Mouse (Mus musculus) kidney, embryonic 16.5 days (tissue): ENCODE results near the gene Ropn1l. TPM values are rescaled to one million over a fixed set of nuclear protein-coding genes. Genes with fewer than 3 reads are reported as not detected.

Experiments used
- ATAC-seq: fragments of 200-750 bp; cut with Nextera tagmentation; 2 replicates; pipeline ENCODE4 v1.8.0; 2017; ENCODE audit warnings: moderate TSS enrichment; ENCODE audit not compliant: low FRiP score, low TSS enrichment
- H3K27ac ChIP-seq: fragments of 300-500 bp; sonication (generic); 2 replicates; pipeline ENCODE4 v1.5.1; 2014; ENCODE audit warnings: low read length
- H3K27me3 ChIP-seq: fragments of 300-500 bp; sonication (generic); 2 replicates; pipeline ENCODE4 v1.6.1; 2014; ENCODE audit warnings: low read length, control low read depth, mixed read lengths; ENCODE audit not compliant: insufficient read depth
- H3K36me3 ChIP-seq: fragments of 300-500 bp; sonication (generic); 2 replicates; pipeline ENCODE4 v1.6.1; 2014; ENCODE audit warnings: low read length, control low read depth, mixed read lengths; ENCODE audit not compliant: insufficient read depth
- H3K4me1 ChIP-seq: fragments of 300-500 bp; sonication (generic); 2 replicates; pipeline ENCODE4 v1.6.1; 2014; ENCODE audit warnings: low read length, control low read depth, mixed read lengths; ENCODE audit not compliant: insufficient read depth
- H3K4me2 ChIP-seq: fragments of 300-500 bp; sonication (generic); replicated peaks from 2 replicates; pipeline ENCODE4 v1.6.1; 2014; ENCODE audit warnings: low read depth, low read length
- H3K4me3 ChIP-seq: fragments of 300-500 bp; sonication (generic); 2 replicates; pipeline ENCODE4 v1.5.1; 2014; ENCODE audit warnings: mild to moderate bottlenecking, low read length
- H3K9ac ChIP-seq: fragments of 300-500 bp; sonication (generic); replicated peaks from 2 replicates; pipeline ENCODE4 v1.6.1; 2014; ENCODE audit warnings: low read length
- H3K9me3 ChIP-seq: fragments of 300-500 bp; sonication (generic); 2 replicates; pipeline ENCODE4 v1.6.1; 2016; ENCODE audit warnings: low read length, control low read depth
- WGBS: fragments of 180-500 bp; shearing (Covaris S2); extraction: QIAGEN DNeasy Blood & Tissue Kit; methylation state at CpG from one replicate; pipeline ENCODE4 v1.1.7; 2014; 5-methylcytosine and 5-hydroxymethylcytosine counted together
- polyA plus RNA-seq: library from polyadenylated mRNA; unstranded; fragments of >200 nt; fragmentation: Nextera tagmentation; extraction: Ambion mirVana; gene quantifications from 2 replicates; pipeline ENCODE4 v1.2.1, GENCODE M21; 2015

The Ropn1l gene
- polyA plus RNA-seq, 1 experiment from 2014 or later = 4.3 TPM

- H3K4me2 ChIP-seq = no peak overlapping the region
- WGBS = 82% methylated on average over 7 of the region's 7 CpGs
- H3K27me3 ChIP-seq = no peaks in the 10 kb centered on the region
These were observed 24.1 kb downstream of the Ropn1l start for GRCm38 (mm10) chr15:31429429-31429828.

DNA sequence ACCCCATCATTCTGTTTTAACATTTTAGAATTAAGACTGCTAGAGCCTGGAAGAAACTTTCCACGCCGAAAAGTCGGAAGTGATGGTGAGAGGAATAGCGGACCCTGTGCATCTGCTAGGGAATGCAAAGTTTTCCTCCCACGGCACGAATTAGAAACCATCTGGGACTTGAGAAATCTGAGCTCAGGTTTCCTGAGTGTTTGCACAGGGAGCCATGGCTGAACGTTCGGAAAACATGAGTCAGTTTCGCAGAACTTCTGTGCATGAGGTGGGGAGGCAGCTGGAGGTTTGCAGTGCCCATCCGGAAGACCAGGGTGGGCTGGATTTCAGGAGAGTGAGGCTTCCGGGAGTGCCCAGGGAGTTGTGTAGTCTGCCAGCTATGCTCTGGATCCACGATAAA is 25.0 kb downstream of the Ropn1l start:
- no peak overlapping the region for H3K4me2 ChIP-seq
- WGBS = 38% methylated on average over 12 of the region's 12 CpGs
- H3K4me1 ChIP-seq = no peaks in the 10 kb centered on the region
- H3K4me3 ChIP-seq = no peak overlapping the region
- H3K27me3 ChIP-seq = no peaks in the 10 kb centered on the region
- no peak overlapping the region for H3K27ac ChIP-seq
- no peaks in the 10 kb centered on the region for H3K36me3 ChIP-seq
- no peaks in the 10 kb centered on the region for H3K9me3 ChIP-seq
- no peak overlapping the region for H3K9ac ChIP-seq
- ATAC-seq = no peak

More at GRCm38 (mm10) chr15:31429429-31429828, 24.1 kb downstream of the Ropn1l start:
- Histone ChIP-seq H3K27ac (no peak overlapping the region), H3K4me1 (no peaks in the 10 kb centered on the region), H3K9me3 (no peaks in the 10 kb centered on the region), H3K9ac (no peak overlapping the region), H3K4me3 (no peak overlapping the region), H3K36me3 (no peaks in the 10 kb centered on the region)
- ATAC-seq = no peak

GRCm38 (mm10) chr15:31427390-31427789 is 26.1 kb downstream of the Ropn1l start:
- no peaks in the 10 kb centered on the region for H3K4me1 ChIP-seq
- no peaks in the 10 kb centered on the region for H3K9me3 ChIP-seq
- no peak overlapping the region for H3K27ac ChIP-seq
- ATAC-seq = no peak
- H3K9ac ChIP-seq = no peak overlapping the region
- H3K4me2 ChIP-seq = no peak overlapping the region
- H3K4me3 ChIP-seq = no peak overlapping the region
- WGBS = 62% methylated on average over 3 of the region's 3 CpGs
- no peaks in the 10 kb centered on the region for H3K36me3 ChIP-seq
- H3K27me3 ChIP-seq = no peaks in the 10 kb centered on the region

- Histone ChIP-seq H3K9me3 (no peaks in the 10 kb centered on the region), H3K27ac (no peak overlapping the region), H3K4me3 (no peak overlapping the region), H3K9ac (no peak overlapping the region), H3K27me3 (no peaks in the 10 kb centered on the region), H3K4me1 (no peaks in the 10 kb centered on the region), H3K36me3 (no peaks in the 10 kb centered on the region), H3K4me2 (no peak overlapping the region)
- WGBS = 27% methylated on average over 8 of the region's 8 CpGs
- ATAC-seq = no peak
These were observed 27.4 kb downstream of the Ropn1l start for GRCm38 (mm10) chr15:31426066-31426706.

DNA sequence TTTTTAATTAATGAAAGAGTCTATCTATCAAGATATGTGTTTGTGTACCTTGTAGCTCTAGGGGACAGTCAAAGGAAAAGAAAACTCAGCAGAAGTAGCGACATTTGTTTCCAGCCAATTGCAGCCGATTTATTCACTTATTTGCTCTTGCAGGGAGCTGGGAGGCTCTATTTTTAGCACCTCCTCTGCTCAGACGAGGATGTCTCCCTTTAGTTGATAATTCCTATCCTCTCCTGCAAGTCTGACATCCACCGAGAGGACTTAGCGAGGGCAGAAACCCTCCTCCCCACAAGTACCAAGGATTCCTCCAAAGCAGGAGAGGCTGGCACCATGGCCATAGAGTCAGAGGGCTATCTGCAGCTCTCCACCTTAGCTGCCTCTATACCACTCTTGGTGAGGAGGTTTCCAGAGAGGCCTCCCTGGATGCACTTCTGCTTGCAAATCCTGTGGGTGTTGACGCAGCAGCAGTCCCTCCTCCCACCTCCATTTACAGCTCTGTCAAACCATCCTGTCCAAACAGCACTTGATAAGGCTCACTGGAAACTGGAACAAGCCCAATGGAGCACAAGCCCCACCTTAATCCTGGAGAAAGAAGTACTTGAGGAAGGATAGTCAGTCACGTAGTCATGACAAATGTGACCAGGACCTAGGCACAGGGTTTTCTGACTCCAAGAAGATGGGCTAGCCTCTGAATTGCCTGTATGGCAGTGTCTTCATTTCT is 30.7 kb downstream of the Ropn1l start:
- Histone ChIP-seq H3K9me3 (no peaks in the 10 kb centered on the region), H3K9ac (no peak overlapping the region), H3K27me3 (no peaks in the 10 kb centered on the region), H3K27ac (no peak overlapping the region), H3K4me2 (no peak overlapping the region), H3K4me3 (no peak overlapping the region), H3K36me3 (no peaks in the 10 kb centered on the region), H3K4me1 (peaks cover 5% of the 10 kb centered on the region; the same call in 1 of the 2 replicates)
- WGBS = 42% methylated on average over 7 of the region's 7 CpGs
- ATAC-seq = no peak

GRCm38 (mm10) chr15:31419037-31419436 is 34.5 kb downstream of the Ropn1l start:
- H3K27ac ChIP-seq = 0 out of 2 replicates have a peak overlapping the region, but pooled peaks have one; percentile 4
- H3K36me3 ChIP-seq = no peaks in the 10 kb centered on the region
- ATAC-seq = no peak
- H3K4me1 ChIP-seq = peaks cover 5% of the 10 kb centered on the region
- WGBS = 46% methylated on average over 9 of the region's 9 CpGs
- H3K4me3 ChIP-seq = no peak overlapping the region
- no peak overlapping the region for H3K4me2 ChIP-seq
- H3K27me3 ChIP-seq = no peaks in the 10 kb centered on the region
- no peak overlapping the region for H3K9ac ChIP-seq
- H3K9me3 ChIP-seq = no peaks in the 10 kb centered on the region

GRCm38 (mm10) chr15:31418686-31419024 is 34.9 kb downstream of the Ropn1l start:
- Histone ChIP-seq H3K36me3 (no peaks in the 10 kb centered on the region), H3K4me2 (peak overlapping the region; percentile 31; the same call in 1 of the 2 replicates), H3K9me3 (no peaks in the 10 kb centered on the region), H3K4me1 (peaks cover 5% of the 10 kb centered on the region), H3K9ac (no peak overlapping the region), H3K27me3 (no peaks in the 10 kb centered on the region), H3K4me3 (no peak overlapping the region), H3K27ac (peak overlapping the region; percentile 4; the same call in 1 of the 2 replicates)
- WGBS = 16% methylated on average over 7 of the region's 7 CpGs
- no peak for ATAC-seq

DNA sequence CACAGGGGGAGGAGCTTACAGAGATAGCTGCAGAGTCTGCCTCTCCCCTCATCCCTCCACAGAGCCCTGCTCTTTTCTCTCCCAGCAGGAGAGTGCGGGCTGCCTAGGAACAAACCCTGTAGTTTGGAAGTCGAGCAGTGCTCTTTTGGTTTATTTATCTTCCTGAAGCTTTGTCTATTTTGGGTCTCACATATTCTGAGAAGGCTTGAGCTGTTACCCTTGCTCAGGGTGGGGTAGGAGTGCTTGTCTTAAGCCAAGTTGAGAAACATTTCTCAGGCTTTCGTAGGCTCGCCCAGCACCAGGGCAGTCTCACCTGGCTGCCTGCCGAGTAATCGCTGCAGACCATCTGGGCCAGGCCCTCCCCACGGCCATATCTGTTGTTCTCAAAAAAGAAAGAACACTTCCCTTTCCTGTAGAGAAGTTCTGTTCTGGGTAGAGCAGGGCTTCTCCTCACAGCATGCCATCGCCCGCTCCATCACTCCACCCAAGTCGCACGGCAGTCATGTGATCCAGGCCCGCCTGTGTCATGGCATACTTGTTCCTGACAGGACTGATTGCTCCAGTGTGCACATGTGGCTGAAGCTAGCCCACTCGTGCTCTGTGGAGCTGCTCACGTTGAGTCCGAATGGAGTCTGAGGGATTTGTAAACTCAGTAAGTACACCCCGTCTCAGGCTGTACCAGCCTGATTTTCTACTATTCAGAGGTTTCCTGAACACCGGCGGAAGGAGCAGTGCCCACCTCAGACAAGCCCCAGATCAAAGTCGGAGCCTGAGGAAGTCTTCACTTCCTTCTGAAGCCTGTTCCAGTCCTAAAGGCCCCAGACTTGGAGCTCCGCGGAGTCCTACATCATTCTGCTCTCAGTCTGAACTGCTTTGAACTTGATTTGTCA is 35.5 kb downstream of the Ropn1l start:
- no peak overlapping the region for H3K9ac ChIP-seq
- H3K4me3 ChIP-seq = no peak overlapping the region
- H3K4me2 ChIP-seq = peak overlapping the region; percentile 31
- 52% methylated on average over 21 of the region's 21 CpGs for WGBS
- H3K9me3 ChIP-seq = no peaks in the 10 kb centered on the region
- peak overlapping the region; percentile 36; the same call in 1 of the 2 replicates for H3K27ac ChIP-seq
- H3K27me3 ChIP-seq = no peaks in the 10 kb centered on the region
- H3K36me3 ChIP-seq = no peaks in the 10 kb centered on the region
- peak; percentile 61 for ATAC-seq
- H3K4me1 ChIP-seq = peaks cover 7% of the 10 kb centered on the region

GRCm38 (mm10) chr15:31417409-31417795 is 36.1 kb downstream of the Ropn1l start:
- 63% methylated on average over 6 of the region's 6 CpGs for WGBS
- Histone ChIP-seq H3K27me3 (no peaks in the 10 kb centered on the region), H3K9me3 (no peaks in the 10 kb centered on the region), H3K4me3 (no peak overlapping the region), H3K4me2 (no peak overlapping the region), H3K4me1 (peaks cover 12% of the 10 kb centered on the region), H3K36me3 (no peaks in the 10 kb centered on the region), H3K27ac (0 out of 2 replicates have a peak overlapping the region, but pooled peaks have one; percentile 36), H3K9ac (no peak overlapping the region)
- no peak for ATAC-seq
